Mouse (Mus musculus) embryonic facial prominence, embryonic 14.5 days (tissue): ENCODE measurements around the gene Ctbs. TPM values are rescaled to one million over a fixed set of nuclear protein-coding genes. Genes with fewer than 3 reads are reported as not detected.
"Not testable (repeated sequence)": the region's sequence is repeated elsewhere in the genome, so short reads cannot be mapped to it uniquely, and the experiment has no call there.

Experiments used
- ATAC-seq: fragments of 200-750 bp; cut with Nextera tagmentation; 2 replicates; pipeline ENCODE4 v1.8.0; 2017; ENCODE audit warnings: low read depth, moderate number of reproducible peaks, moderate TSS enrichment
- DNase-seq: peaks from one replicate; pipeline ENCODE4 v3.0.0-alpha.2; 2015; ENCODE audit warnings: low spot score
- H3K27ac ChIP-seq: fragments of 300-500 bp; sonication (generic); replicated peaks from 2 replicates; pipeline ENCODE4 v1.5.1; 2014; ENCODE audit warnings: low read depth, mild to moderate bottlenecking, low read length, moderate library complexity
- H3K27me3 ChIP-seq: fragments of 300-500 bp; sonication (generic); replicated peaks from 2 replicates; pipeline ENCODE4 v1.6.1; 2014; ENCODE audit warnings: low read length; ENCODE audit not compliant: control insufficient read depth, insufficient read depth
- H3K36me3 ChIP-seq: fragments of 300-500 bp; sonication (generic); 2 replicates; pipeline ENCODE4 v1.6.1; 2014; ENCODE audit warnings: low read length, mixed read lengths; ENCODE audit not compliant: control insufficient read depth, insufficient read depth
- H3K4me1 ChIP-seq: fragments of 300-500 bp; sonication (generic); 2 replicates; pipeline ENCODE4 v1.6.1; 2014; ENCODE audit warnings: antibody characterized with exemption, low read length; ENCODE audit not compliant: control insufficient read depth, insufficient read depth
- H3K4me2 ChIP-seq: fragments of 300-500 bp; sonication (generic); 2 replicates; pipeline ENCODE4 v1.6.1; 2014; ENCODE audit warnings: low read depth, mild to moderate bottlenecking, low read length, moderate library complexity, mixed read lengths
- H3K4me3 ChIP-seq: fragments of 300-500 bp; sonication (generic); 2 replicates; pipeline ENCODE4 v1.5.1; 2014; ENCODE audit warnings: low read depth, mild to moderate bottlenecking, low read length
- H3K9ac ChIP-seq: fragments of 300-500 bp; sonication (generic); 2 replicates; pipeline ENCODE4 v1.6.1; 2014; ENCODE audit warnings: low read depth, mild to moderate bottlenecking, low read length, moderate library complexity, mixed read lengths
- H3K9me3 ChIP-seq: fragments of 300-500 bp; sonication (generic); 2 replicates; pipeline ENCODE4 v1.6.1; 2016; ENCODE audit warnings: low read length; ENCODE audit not compliant: control insufficient read depth
- WGBS: fragments of 180-500 bp; shearing (Covaris S2); extraction: QIAGEN DNeasy Blood & Tissue Kit; methylation state at CpG from one replicate; pipeline ENCODE4 v1.1.7; 2014; 5-methylcytosine and 5-hydroxymethylcytosine counted together
- polyA plus RNA-seq: library from polyadenylated mRNA; unstranded; fragments of >200 nt; fragmentation: Nextera tagmentation; extraction: Ambion mirVana; gene quantifications from 2 replicates; pipeline ENCODE4 v1.2.1, GENCODE M21; 2014

Ctbs gene
- polyA plus RNA-seq, 1 experiment from 2014 or later, result 10.5 TPM

GRCm38 (mm10) chr3:146421787-146422186 is 27.8 kb upstream of the Ctbs start:
- Histone ChIP-seq H3K9ac (no peak overlapping the region), H3K9me3 (no peaks in the 10 kb centered on the region), H3K4me1 (no peaks in the 10 kb centered on the region), H3K36me3 (peaks cover 59% of the 10 kb centered on the region), H3K4me3 (no peak overlapping the region), H3K27me3 (no peaks in the 10 kb centered on the region), H3K4me2 (no peak overlapping the region), H3K27ac (no peak overlapping the region)
- DNase-seq, result no peak
- WGBS, result 32% methylated on average over 8 of the region's 8 CpGs
- ATAC-seq, result no peak

GRCm38 (mm10) chr3:146423710-146424109 is 25.9 kb upstream of the Ctbs start:
- Histone ChIP-seq H3K27ac (no peak overlapping the region), H3K27me3 (no peaks in the 10 kb centered on the region), H3K36me3 (peaks cover 73% of the 10 kb centered on the region), H3K9me3 (no peaks in the 10 kb centered on the region), H3K4me2 (no peak overlapping the region), H3K9ac (no peak overlapping the region), H3K4me1 (no peaks in the 10 kb centered on the region), H3K4me3 (no peak overlapping the region)
- DNase-seq, result no peak
- 87% methylated on average over 7 of the region's 7 CpGs for WGBS
- ATAC-seq, result no peak

GRCm38 (mm10) chr3:146424306-146424900 is 25.2 kb upstream of the Ctbs start:
- no peak for ATAC-seq
- Histone ChIP-seq H3K4me1 (no peaks in the 10 kb centered on the region), H3K4me3 (no peak overlapping the region), H3K36me3 (peaks cover 72% of the 10 kb centered on the region), H3K9me3 (no peaks in the 10 kb centered on the region), H3K27ac (no peak overlapping the region), H3K27me3 (no peaks in the 10 kb centered on the region), H3K9ac (no peak overlapping the region), H3K4me2 (no peak overlapping the region)
- peak; percentile 56 for DNase-seq
- 66% methylated on average over 7 of the region's 7 CpGs for WGBS

GRCm38 (mm10) chr3:146425902-146426301 is 23.7 kb upstream of the Ctbs start:
- DNase-seq, result no peak
- Histone ChIP-seq H3K4me3 (no peak overlapping the region), H3K36me3 (peaks cover 72% of the 10 kb centered on the region), H3K4me1 (no peaks in the 10 kb centered on the region), H3K9ac (no peak overlapping the region), H3K4me2 (no peak overlapping the region), H3K9me3 (no peaks in the 10 kb centered on the region), H3K27ac (no peak overlapping the region), H3K27me3 (no peaks in the 10 kb centered on the region)
- 60% methylated on average over 7 of the region's 7 CpGs for WGBS
- peak; percentile 57; the same call in 1 of the 2 replicates for ATAC-seq

GRCm38 (mm10) chr3:146426489-146426888 is 23.1 kb upstream of the Ctbs start:
- Histone ChIP-seq H3K4me3 (no peak overlapping the region), H3K9ac (no peak overlapping the region)
- ATAC-seq, result no peak

GRCm38 (mm10) chr3:146433063-146433462 is 16.5 kb upstream of the Ctbs start:
- not testable (repeated sequence) for H3K27ac ChIP-seq, H3K27me3 ChIP-seq, ATAC-seq, DNase-seq, H3K4me3 ChIP-seq, H3K9ac ChIP-seq, H3K9me3 ChIP-seq, H3K4me1 ChIP-seq, H3K4me2 ChIP-seq
- peaks cover 76% of the 10 kb centered on the region for H3K36me3 ChIP-seq
- WGBS, result 89% methylated on average over 11 of the region's 11 CpGs

More at GRCm38 (mm10) chr3:146426489-146426888, 23.1 kb upstream of the Ctbs start:
- Histone ChIP-seq H3K9me3 (no peaks in the 10 kb centered on the region), H3K36me3 (peaks cover 74% of the 10 kb centered on the region), H3K27ac (no peak overlapping the region), H3K4me2 (no peak overlapping the region), H3K27me3 (no peaks in the 10 kb centered on the region), H3K4me1 (no peaks in the 10 kb centered on the region)
- WGBS, result 94% methylated on average over 8 of the region's 8 CpGs
- DNase-seq, result no peak

- ATAC-seq, result no peak
- no peaks in the 10 kb centered on the region for H3K27me3 ChIP-seq
- no peak overlapping the region for H3K27ac ChIP-seq
- no peak overlapping the region for H3K9ac ChIP-seq
- no peaks in the 10 kb centered on the region for H3K9me3 ChIP-seq
- H3K4me3 ChIP-seq, result no peak overlapping the region
- H3K4me1 ChIP-seq, result no peaks in the 10 kb centered on the region
- WGBS, result 73% methylated on average over 14 of the region's 14 CpGs
- no peak overlapping the region for H3K4me2 ChIP-seq
- no peak for DNase-seq
- H3K36me3 ChIP-seq, result peaks cover 68% of the 10 kb centered on the region
These were observed 15.8 kb upstream of the Ctbs start for GRCm38 (mm10) chr3:146433681-146434350.

- H3K4me2 ChIP-seq, result no peak overlapping the region
- peaks cover 60% of the 10 kb centered on the region for H3K36me3 ChIP-seq
- 92% methylated on average over 8 of the region's 8 CpGs for WGBS
- no peak overlapping the region for H3K27ac ChIP-seq
- no peaks in the 10 kb centered on the region for H3K4me1 ChIP-seq
- ATAC-seq, result no peak
- no peak overlapping the region for H3K4me3 ChIP-seq
- H3K27me3 ChIP-seq, result no peaks in the 10 kb centered on the region
- no peak overlapping the region for H3K9ac ChIP-seq
- DNase-seq, result no peak
- no peaks in the 10 kb centered on the region for H3K9me3 ChIP-seq
These were observed 14.9 kb upstream of the Ctbs start for GRCm38 (mm10) chr3:146434686-146435085.

GRCm38 (mm10) chr3:146435533-146435932 is 14.1 kb upstream of the Ctbs start:
- 0 out of 2 replicates have a peak, but pooled peaks cover under 1% of the 10 kb centered on the region for H3K4me1 ChIP-seq
- no peak overlapping the region for H3K9ac ChIP-seq
- ATAC-seq (no peak), DNase-seq (no peak)
- WGBS, result 91% methylated on average over 11 of the region's 11 CpGs
- peaks cover 52% of the 10 kb centered on the region for H3K36me3 ChIP-seq
- H3K27me3 ChIP-seq, result no peaks in the 10 kb centered on the region
- H3K4me2 ChIP-seq, result no peak overlapping the region
- no peak overlapping the region for H3K27ac ChIP-seq
- no peak overlapping the region for H3K4me3 ChIP-seq
- no peaks in the 10 kb centered on the region for H3K9me3 ChIP-seq
